Mouse (Mus musculus) lung, postnatal 0 days (tissue): ENCODE measurements around the gene Abcg1.

ENCODE experiments used
- CTCF ChIP-seq: IDR thresholded peaks from 2 replicates; pipeline ENCODE4 v1.5.1; 2016; ENCODE audit warnings: antibody characterized with exemption, mild to moderate bottlenecking
- EP300 ChIP-seq: IDR thresholded peaks from 2 replicates; pipeline ENCODE4 v1.6.1; 2016; ENCODE audit warnings: antibody characterized with exemption, mild to moderate bottlenecking, control low read depth

DNA sequence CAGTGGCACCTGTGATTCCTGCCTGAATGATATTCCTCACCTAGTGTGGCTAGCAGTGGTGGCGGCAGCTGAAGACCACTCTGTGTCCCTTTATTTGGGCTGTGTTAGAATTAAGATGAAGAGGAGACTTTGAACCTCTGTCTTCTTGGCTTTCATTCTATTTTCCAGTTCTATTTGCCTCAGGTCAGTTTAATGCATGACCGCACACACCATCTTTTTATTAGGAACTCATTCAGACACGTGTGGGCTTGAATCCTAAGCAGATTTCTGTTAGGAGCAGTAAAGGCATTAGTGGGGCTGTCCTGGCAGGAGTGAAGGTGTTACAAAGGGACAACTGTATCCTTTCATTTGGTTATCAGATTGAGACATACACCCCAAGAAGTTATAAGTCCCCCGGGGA, 102.8 kb downstream of the Abcg1 start:
- TF ChIP-seq CTCF (no peak), EP300 (no peak)
